Mouse (Mus musculus) right cerebral cortex, postnatal 25 days (tissue): ENCODE data around the gene Ifitm2.

Experiments
- DNase-seq: peaks from one replicate; pipeline ENCODE4 v3.0.0; 2022

Ifitm2 gene

GRCm38 (mm10) chr7:140967862-140968591 is 12.2 kb upstream of the Ifitm2 start:
- DNase-seq: no peak

GRCm38 (mm10) chr7:140966921-140967320 is 11.1 kb upstream of the Ifitm2 start, which contains the start of gene Ifitm1:
Ifitm1 (plus strand) TSS chr7:140967221.
- no peak for DNase-seq

- DNase-seq: no peak
Measured at GRCm38 (mm10) chr7:140962733-140963132, 6.9 kb upstream of the Ifitm2 start.

- DNase-seq: no peak
Measured at GRCm38 (mm10) chr7:140961416-140961815, 5.6 kb upstream of the Ifitm2 start.

GRCm38 (mm10) chr7:140960026-140960425 is 4.2 kb upstream of the Ifitm2 start:
- no peak for DNase-seq

- no peak for DNase-seq
Measured at GRCm38 (mm10) chr7:140959181-140959901, 3.6 kb upstream of the Ifitm2 start.

- no peak for DNase-seq
Measured at GRCm38 (mm10) chr7:140956556-140956869, 726 bp upstream of the Ifitm2 start.

- DNase-seq: no peak
Measured at GRCm38 (mm10) chr7:140955342-140955741, 445 bp downstream of the Ifitm2 start.

- no peak for DNase-seq
Measured at GRCm38 (mm10) chr7:140954733-140955071, 1.1 kb downstream of the Ifitm2 start.

- no peak for DNase-seq
Measured at GRCm38 (mm10) chr7:140953800-140954732, 1.7 kb downstream of the Ifitm2 start.

- DNase-seq: no peak
Measured at GRCm38 (mm10) chr7:140953133-140953532, 2.7 kb downstream of the Ifitm2 start.

- no peak for DNase-seq
Measured at GRCm38 (mm10) chr7:140952441-140952840, 3.3 kb downstream of the Ifitm2 start.

- DNase-seq: no peak
Measured at GRCm38 (mm10) chr7:140951765-140952164, 4.0 kb downstream of the Ifitm2 start.

- no peak for DNase-seq
Measured at GRCm38 (mm10) chr7:140951051-140951450, 4.7 kb downstream of the Ifitm2 start.

GRCm38 (mm10) chr7:140949824-140950530 is 5.8 kb downstream of the Ifitm2 start, which contains the start of gene Ifitm5:
Ifitm5 (minus strand) TSS chr7:140950291.
- no peak for DNase-seq

GRCm38 (mm10) chr7:140949255-140949654 is 6.5 kb downstream of the Ifitm2 start:
- no peak for DNase-seq

GRCm38 (mm10) chr7:140948161-140948560 is 7.6 kb downstream of the Ifitm2 start:
- no peak for DNase-seq

GRCm38 (mm10) chr7:140946980-140947379 is 8.8 kb downstream of the Ifitm2 start:
- DNase-seq: no peak

GRCm38 (mm10) chr7:140946311-140946710 is 9.5 kb downstream of the Ifitm2 start:
- no peak for DNase-seq

- DNase-seq: no peak
Measured at GRCm38 (mm10) chr7:140945247-140945646, 10.5 kb downstream of the Ifitm2 start.

- DNase-seq: no peak
Measured at GRCm38 (mm10) chr7:140944236-140944635, 11.6 kb downstream of the Ifitm2 start.

GRCm38 (mm10) chr7:140943356-140943755 is 12.4 kb downstream of the Ifitm2 start:
- no peak for DNase-seq

GRCm38 (mm10) chr7:140942811-140943210 is 13.0 kb downstream of the Ifitm2 start:
- DNase-seq: no peak
